Mouse (Mus musculus): ENCODE results near the gene Stxbp1. TPM values are rescaled to one million over a fixed set of nuclear protein-coding genes. Genes with fewer than 3 reads are reported as not detected.
A peak's percentile ranks its signal among the peaks of the same experiment; 100 is the strongest.

Gene Stxbp1
- 357 and 362 TPM in 2 replicates for polyA plus RNA-seq (2015; fragmentation: Nextera tagmentation; extraction: Ambion mirVana)

DNA sequence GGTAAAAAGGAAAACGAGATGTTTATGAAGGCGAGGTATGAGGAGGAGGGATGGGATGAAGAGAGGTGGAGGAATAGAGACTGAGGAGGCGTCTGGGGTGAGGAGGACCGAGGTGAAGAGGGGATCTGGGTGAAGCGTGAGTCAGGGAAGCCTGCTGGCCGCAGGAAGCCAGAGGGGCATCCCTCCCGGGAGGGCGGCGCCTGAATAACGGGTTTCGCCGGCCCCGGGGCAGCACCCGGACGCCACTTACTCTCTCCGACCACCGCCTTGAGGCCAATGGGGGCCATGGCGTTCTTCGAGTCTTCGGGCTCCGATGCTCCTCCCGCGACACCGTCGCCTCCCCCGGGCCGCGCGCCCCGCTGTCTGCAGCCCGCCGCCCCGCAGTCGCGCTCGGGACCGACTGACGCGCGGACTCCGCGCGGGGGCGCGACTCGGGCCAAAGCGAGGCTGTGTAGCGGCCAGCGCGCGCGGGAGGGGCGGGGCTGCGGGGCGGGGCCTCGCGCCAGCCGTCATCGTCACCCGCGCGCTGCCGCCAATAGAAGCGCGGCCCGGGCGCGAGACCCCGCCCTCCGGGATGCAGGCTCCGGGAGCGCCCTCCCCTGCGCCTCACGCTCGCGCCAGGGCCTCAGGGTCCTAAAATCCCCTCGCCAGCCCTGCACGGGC lies at the start of gene Stxbp1:
Gene Stxbp1, minus strand, starts transcription at position 441 of the 663 bp plus-strand sequence.
- peak within 1 kb of the TSS; percentile 65 for H3K4me2 ChIP-seq (ENCODE audit: low read length)
- WGBS: under 1% methylated on average over 36 of the region's 78 CpGs
- ATAC-seq: peak; percentile 94

GRCm38 (mm10) chr2:32896507-32897147 lies 49.6 kb upstream of the Stxbp1 start:
- WGBS: 40% methylated on average over 10 of the region's 10 CpGs
- H3K4me2 ChIP-seq (ENCODE audit: low read length): no peak overlapping the region
- H3K36me3 ChIP-seq (ENCODE audit: control insufficient read depth, insufficient read depth, low read length): no peaks in the 10 kb centered on the region
- no peak overlapping the region; the same call in 1 of the 2 replicates for H3K27ac ChIP-seq (ENCODE audit: low read depth, low read length)
- no peaks in the 10 kb centered on the region for H3K27me3 ChIP-seq (replicated peaks; ENCODE audit: control insufficient read depth, insufficient read depth, low read length)
- ATAC-seq: 0 out of 2 replicates have a peak, but pooled peaks have one; percentile 34
- no peaks in the 10 kb centered on the region for H3K9me3 ChIP-seq (ENCODE audit: control insufficient read depth, low read length)
- no peak overlapping the region for H3K4me3 ChIP-seq (ENCODE audit: low read length)
- H3K4me1 ChIP-seq (ENCODE audit: control insufficient read depth, insufficient read depth, low read depth, low read length): peaks cover 23% of the 10 kb centered on the region
- H3K9ac ChIP-seq (ENCODE audit: low read depth, low read length): no peak overlapping the region

More for the DNA sequence above, at the start of gene Stxbp1:
- Histone ChIP-seq H3K9me3 (ENCODE audit: control insufficient read depth, low read length) (no peaks in the 10 kb centered on the region), H3K4me3 (ENCODE audit: low read length) (peak within 1 kb of the TSS; percentile 90), H3K36me3 (ENCODE audit: control insufficient read depth, insufficient read depth, low read length) (no peaks in the 10 kb centered on the region), H3K9ac (ENCODE audit: low read depth, low read length) (peak within 1 kb of the TSS; percentile 92), H3K27me3 (replicated peaks; ENCODE audit: control insufficient read depth, insufficient read depth, low read length) (no peaks in the 10 kb centered on the region), H3K4me1 (ENCODE audit: control insufficient read depth, insufficient read depth, low read depth, low read length) (peaks cover 13% of the 10 kb centered on the region), H3K27ac (ENCODE audit: low read depth, low read length) (peak within 1 kb of the TSS; percentile 94)

DNA sequence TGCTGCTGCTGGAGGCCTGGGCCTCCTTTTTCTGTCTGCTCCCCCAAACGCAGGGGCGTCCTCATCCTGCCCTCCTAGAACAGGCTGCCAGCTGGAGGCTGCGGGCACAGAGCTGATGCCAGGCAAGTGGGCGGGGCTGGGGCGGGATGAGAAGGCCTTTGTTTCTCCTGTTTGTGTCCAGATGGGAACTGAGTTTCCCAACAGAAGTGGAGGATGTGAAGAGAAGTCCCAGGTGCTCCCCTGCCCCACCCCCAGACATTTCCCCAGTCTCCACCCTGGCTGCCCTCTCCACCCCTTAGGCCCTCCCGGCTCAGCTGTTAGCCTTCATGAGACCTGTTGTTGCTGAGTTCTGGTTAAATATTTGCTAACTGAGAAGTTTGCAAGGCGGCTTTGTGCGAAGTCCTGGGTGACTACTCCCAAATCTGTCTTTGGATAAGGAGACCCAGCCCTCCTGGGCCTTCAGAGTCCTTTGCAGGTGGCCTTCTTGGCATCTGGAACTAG lies 48.6 kb upstream of the Stxbp1 start:
- Histone ChIP-seq H3K4me3 (ENCODE audit: low read length) (no peak overlapping the region), H3K4me2 (ENCODE audit: low read length) (no peak overlapping the region), H3K9ac (ENCODE audit: low read depth, low read length) (0 out of 2 replicates have a peak overlapping the region, but pooled peaks have one; percentile 15), H3K4me1 (ENCODE audit: control insufficient read depth, insufficient read depth, low read depth, low read length) (peaks cover 23% of the 10 kb centered on the region), H3K27ac (ENCODE audit: low read depth, low read length) (peak overlapping the region; percentile 26; the same call in 1 of the 2 replicates), H3K9me3 (ENCODE audit: control insufficient read depth, low read length) (no peaks in the 10 kb centered on the region), H3K27me3 (replicated peaks; ENCODE audit: control insufficient read depth, insufficient read depth, low read length) (no peaks in the 10 kb centered on the region), H3K36me3 (ENCODE audit: control insufficient read depth, insufficient read depth, low read length) (no peaks in the 10 kb centered on the region)
- WGBS: 31% methylated on average over 8 of the region's 8 CpGs
- ATAC-seq: peak; percentile 46; the same call in 1 of the 2 replicates

DNA sequence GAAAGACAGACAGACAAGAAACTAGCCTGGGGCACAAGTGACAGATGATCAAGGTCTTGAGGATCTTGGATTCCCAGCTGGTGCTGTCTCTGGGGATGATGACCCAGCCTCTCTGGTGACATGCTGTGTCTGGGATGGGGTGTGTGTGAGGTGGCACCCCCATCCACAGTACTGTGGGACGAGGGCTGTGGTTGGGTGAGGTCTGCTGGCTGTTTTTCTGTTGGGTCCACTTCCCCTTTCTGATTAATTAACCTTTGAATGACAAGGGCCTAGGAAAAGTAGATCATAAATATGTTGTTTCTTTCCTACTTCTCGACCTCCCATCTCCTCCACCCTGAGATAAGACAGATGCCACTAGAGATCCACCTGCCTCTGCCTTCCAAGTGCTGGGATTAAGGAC lies 47.1 kb upstream of the Stxbp1 start:
- no peak overlapping the region for H3K27ac ChIP-seq (ENCODE audit: low read depth, low read length)
- no peaks in the 10 kb centered on the region for H3K36me3 ChIP-seq (ENCODE audit: control insufficient read depth, insufficient read depth, low read length)
- no peak overlapping the region for H3K4me2 ChIP-seq (ENCODE audit: low read length)
- H3K4me3 ChIP-seq (ENCODE audit: low read length): no peak overlapping the region
- H3K4me1 ChIP-seq (ENCODE audit: control insufficient read depth, insufficient read depth, low read depth, low read length): peaks cover 23% of the 10 kb centered on the region
- no peaks in the 10 kb centered on the region for H3K9me3 ChIP-seq (ENCODE audit: control insufficient read depth, low read length)
- no peak overlapping the region for H3K9ac ChIP-seq (ENCODE audit: low read depth, low read length)
- WGBS: 85% methylated on average over 2 of the region's 2 CpGs
- no peaks in the 10 kb centered on the region for H3K27me3 ChIP-seq (replicated peaks; ENCODE audit: control insufficient read depth, insufficient read depth, low read length)
- ATAC-seq: no peak

DNA sequence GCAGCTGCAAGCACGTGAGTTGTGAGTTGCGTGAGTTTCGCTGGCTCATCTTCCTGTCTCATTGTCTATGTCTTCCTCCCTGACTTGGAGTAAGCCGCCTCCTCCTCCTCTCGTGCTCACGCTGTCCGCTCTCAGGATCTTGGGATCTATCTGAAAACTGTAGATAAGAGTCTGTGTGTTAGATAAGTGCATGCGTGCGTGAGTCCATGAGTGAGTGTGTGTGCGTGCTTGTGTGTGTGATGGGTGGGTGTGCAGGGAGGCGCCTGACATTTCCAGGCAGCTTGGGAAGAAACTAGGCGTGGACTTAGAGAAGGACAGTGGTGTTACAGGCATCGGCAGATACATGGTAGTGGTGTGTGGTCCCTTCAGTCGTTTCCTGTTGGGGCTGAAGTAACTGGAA lies 45.4 kb upstream of the Stxbp1 start:
- no peak overlapping the region for H3K4me3 ChIP-seq (ENCODE audit: low read length)
- H3K27ac ChIP-seq (ENCODE audit: low read depth, low read length): no peak overlapping the region
- H3K4me1 ChIP-seq (ENCODE audit: control insufficient read depth, insufficient read depth, low read depth, low read length): peaks cover 27% of the 10 kb centered on the region
- H3K4me2 ChIP-seq (ENCODE audit: low read length): no peak overlapping the region
- no peak overlapping the region for H3K9ac ChIP-seq (ENCODE audit: low read depth, low read length)
- 93% methylated on average over 14 of the region's 14 CpGs for WGBS
- no peaks in the 10 kb centered on the region for H3K9me3 ChIP-seq (ENCODE audit: control insufficient read depth, low read length)
- H3K36me3 ChIP-seq (ENCODE audit: control insufficient read depth, insufficient read depth, low read length): no peaks in the 10 kb centered on the region
- H3K27me3 ChIP-seq (replicated peaks; ENCODE audit: control insufficient read depth, insufficient read depth, low read length): no peaks in the 10 kb centered on the region
- no peak for ATAC-seq

- 78% methylated on average over 9 of the region's 9 CpGs for WGBS
- peaks cover 17% of the 10 kb centered on the region for H3K4me1 ChIP-seq (ENCODE audit: control insufficient read depth, insufficient read depth, low read depth, low read length)
- H3K4me3 ChIP-seq (ENCODE audit: low read length): no peak overlapping the region
- no peaks in the 10 kb centered on the region for H3K27me3 ChIP-seq (replicated peaks; ENCODE audit: control insufficient read depth, insufficient read depth, low read length)
- no peak overlapping the region for H3K27ac ChIP-seq (ENCODE audit: low read depth, low read length)
- no peak overlapping the region for H3K4me2 ChIP-seq (ENCODE audit: low read length)
- no peak for ATAC-seq
- no peak overlapping the region for H3K9ac ChIP-seq (ENCODE audit: low read depth, low read length)
- no peaks in the 10 kb centered on the region for H3K36me3 ChIP-seq (ENCODE audit: control insufficient read depth, insufficient read depth, low read length)
- no peaks in the 10 kb centered on the region for H3K9me3 ChIP-seq (ENCODE audit: control insufficient read depth, low read length)
Observed at GRCm38 (mm10) chr2:32891278-32891677, 44.2 kb upstream of the Stxbp1 start.

DNA sequence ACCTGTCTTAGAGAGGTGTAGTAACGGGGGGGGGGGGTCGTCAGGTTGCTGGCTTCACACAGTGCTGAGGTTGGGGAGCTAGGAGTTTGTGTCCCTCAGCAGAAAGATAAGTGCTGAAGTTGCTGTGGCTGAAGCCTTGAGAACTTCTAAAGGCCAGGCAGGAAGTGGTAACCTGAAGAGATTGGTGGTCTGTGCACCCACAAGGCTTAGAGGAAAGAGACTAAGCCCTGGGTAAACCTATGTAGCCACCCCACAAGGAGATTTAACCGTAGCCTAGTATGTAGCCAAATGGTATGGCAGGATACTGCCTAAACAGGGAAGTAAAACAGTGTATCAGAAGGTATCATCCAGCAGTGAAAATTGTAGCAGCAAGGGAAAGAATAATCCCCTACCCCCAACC lies 43.2 kb upstream of the Stxbp1 start:
- Histone ChIP-seq H3K4me2 (ENCODE audit: low read length) (no peak overlapping the region), H3K4me1 (ENCODE audit: control insufficient read depth, insufficient read depth, low read depth, low read length) (peaks cover 7% of the 10 kb centered on the region), H3K9me3 (ENCODE audit: control insufficient read depth, low read length) (no peaks in the 10 kb centered on the region), H3K27ac (ENCODE audit: low read depth, low read length) (no peak overlapping the region), H3K4me3 (ENCODE audit: low read length) (no peak overlapping the region), H3K27me3 (replicated peaks; ENCODE audit: control insufficient read depth, insufficient read depth, low read length) (no peaks in the 10 kb centered on the region), H3K36me3 (ENCODE audit: control insufficient read depth, insufficient read depth, low read length) (no peaks in the 10 kb centered on the region), H3K9ac (ENCODE audit: low read depth, low read length) (no peak overlapping the region)
- WGBS: 83% methylated on average over 3 of the region's 3 CpGs
- no peak for ATAC-seq

DNA sequence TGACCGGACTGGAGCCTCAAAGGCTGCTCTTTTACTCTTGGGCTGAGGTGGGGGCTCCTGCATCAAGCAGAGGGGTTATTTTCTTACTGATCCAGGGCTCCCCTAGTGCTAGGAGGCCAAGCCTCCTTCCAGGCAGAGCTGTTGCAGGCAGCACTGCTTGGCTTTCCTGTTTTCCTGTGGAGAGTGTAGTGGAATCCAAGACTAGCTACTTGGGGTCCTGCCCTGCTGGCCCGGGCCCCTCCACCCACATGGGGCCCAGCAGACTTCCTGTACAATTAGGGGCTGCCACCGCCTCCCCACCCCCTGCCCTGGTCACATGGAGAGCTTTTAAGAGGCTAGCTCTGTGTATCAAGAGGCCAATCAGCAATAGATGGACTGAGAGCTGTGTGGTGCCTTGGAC lies 41.5 kb upstream of the Stxbp1 start:
- ATAC-seq: 0 out of 2 replicates have a peak, but pooled peaks have one; percentile 18
- no peak overlapping the region for H3K4me3 ChIP-seq (ENCODE audit: low read length)
- no peaks in the 10 kb centered on the region for H3K9me3 ChIP-seq (ENCODE audit: control insufficient read depth, low read length)
- H3K27me3 ChIP-seq (replicated peaks; ENCODE audit: control insufficient read depth, insufficient read depth, low read length): no peaks in the 10 kb centered on the region
- H3K36me3 ChIP-seq (ENCODE audit: control insufficient read depth, insufficient read depth, low read length): no peaks in the 10 kb centered on the region
- peaks cover 6% of the 10 kb centered on the region for H3K4me1 ChIP-seq (ENCODE audit: control insufficient read depth, insufficient read depth, low read depth, low read length)
- WGBS: 43% methylated on average over 3 of the region's 3 CpGs
- H3K9ac ChIP-seq (ENCODE audit: low read depth, low read length): no peak overlapping the region
- H3K27ac ChIP-seq (ENCODE audit: low read depth, low read length): no peak overlapping the region
- no peak overlapping the region for H3K4me2 ChIP-seq (ENCODE audit: low read length)

DNA sequence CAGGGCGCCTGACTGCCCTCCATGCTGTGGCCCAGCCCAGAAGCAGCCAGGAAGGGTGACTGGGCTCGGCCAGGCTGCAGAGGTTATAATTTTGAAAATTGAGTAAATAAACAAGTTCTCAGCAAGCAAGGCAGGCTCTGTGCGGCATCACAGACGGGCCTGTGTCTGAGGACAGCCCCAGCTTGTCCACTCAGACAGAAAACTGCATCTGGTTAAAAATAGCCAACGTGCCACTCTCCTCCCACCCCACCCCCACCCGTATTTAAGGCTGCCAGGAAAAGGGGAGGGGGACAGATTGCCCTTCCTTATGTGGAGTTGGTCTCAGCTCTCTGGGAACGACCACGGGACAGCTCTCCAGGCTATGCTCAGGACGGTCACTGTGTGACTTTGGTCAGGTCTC lies 41.0 kb upstream of the Stxbp1 start:
- Histone ChIP-seq H3K9ac (ENCODE audit: low read depth, low read length) (no peak overlapping the region), H3K4me2 (ENCODE audit: low read length) (no peak overlapping the region), H3K27ac (ENCODE audit: low read depth, low read length) (no peak overlapping the region), H3K9me3 (ENCODE audit: control insufficient read depth, low read length) (no peaks in the 10 kb centered on the region), H3K27me3 (replicated peaks; ENCODE audit: control insufficient read depth, insufficient read depth, low read length) (no peaks in the 10 kb centered on the region), H3K4me3 (ENCODE audit: low read length) (no peak overlapping the region), H3K4me1 (ENCODE audit: control insufficient read depth, insufficient read depth, low read depth, low read length) (peaks cover 6% of the 10 kb centered on the region), H3K36me3 (ENCODE audit: control insufficient read depth, insufficient read depth, low read length) (no peaks in the 10 kb centered on the region)
- ATAC-seq: peak; percentile 19; the same call in 1 of the 2 replicates
- 28% methylated on average over 9 of the region's 9 CpGs for WGBS

Measured in hindbrain, embryonic 16.5 days (tissue).